8 mouse cellular contexts compared by ENCODE assay signal in genomic region chr12:33110894-33111471, GRCm38 (mm10). TPM values are rescaled to one million over a fixed set of nuclear protein-coding genes. Genes with fewer than 3 reads are reported as not detected.
DNase-seq lines count a peak whose midpoint lies in the region; ATAC-seq and TF ChIP-seq lines count a peak whose summit lies in the region.

No protein-coding gene starts in this region.

- H3K27me3 ChIP-seq in liver, embryonic 12.5 days (replicated peaks): no peaks in the 10 kb centered on the region
- no peaks in the 10 kb centered on the region for H3K27me3 ChIP-seq in liver, embryonic 11.5 days (replicated peaks; ENCODE audit: control insufficient read depth, insufficient read depth, low read length)
- H3K27me3 ChIP-seq in embryonic facial prominence, embryonic 11.5 days (ENCODE audit: control insufficient read depth, insufficient read depth, low read length): no peaks in the 10 kb centered on the region
- H3K27me3 ChIP-seq in heart, embryonic 15.5 days: no peaks in the 10 kb centered on the region
- H3K27me3 ChIP-seq in kidney, embryonic 16.5 days (ENCODE audit: insufficient read depth, low read length): no peaks in the 10 kb centered on the region

- no peak overlapping the region for H3K4me2 ChIP-seq in liver, embryonic 12.5 days
- no peak overlapping the region for H3K4me2 ChIP-seq in liver, embryonic 11.5 days
- H3K4me2 ChIP-seq in embryonic facial prominence, embryonic 11.5 days (ENCODE audit: low read depth, low read length): no peak overlapping the region
- H3K4me2 ChIP-seq in heart, embryonic 15.5 days: peak overlapping the region; percentile 14
- peak overlapping the region; percentile 29 for H3K4me2 ChIP-seq in kidney, embryonic 16.5 days (replicated peaks; ENCODE audit: low read depth, low read length)

- 0 out of 2 replicates have a peak, but pooled peaks cover 5% of the 10 kb centered on the region for H3K4me1 ChIP-seq in liver, embryonic 12.5 days
- no peaks in the 10 kb centered on the region for H3K4me1 ChIP-seq in liver, embryonic 11.5 days (replicated peaks; ENCODE audit: control insufficient read depth, insufficient read depth, low read length)
- no peaks in the 10 kb centered on the region for H3K4me1 ChIP-seq in embryonic facial prominence, embryonic 11.5 days (ENCODE audit: control insufficient read depth, insufficient read depth, low read length)
- peaks cover 13% of the 10 kb centered on the region for H3K4me1 ChIP-seq in heart, embryonic 15.5 days (replicated peaks)
- peaks cover 11% of the 10 kb centered on the region for H3K4me1 ChIP-seq in kidney, embryonic 16.5 days (ENCODE audit: insufficient read depth, low read length)
- H3K4me1 ChIP-seq in lung, adult 2 months (ENCODE audit: control insufficient read depth, insufficient read depth, low read length): peaks cover 5% of the 10 kb centered on the region

- no peak for DNase-seq in liver, embryonic 11.5 days (ENCODE audit: low spot score)
- DNase-seq in embryonic facial prominence, embryonic 11.5 days (ENCODE audit: low spot score): peak; percentile 75
- peak; percentile 37 for DNase-seq in lung, adult 2 months
- DNase-seq in retina, postnatal 7 days (ENCODE audit: low read depth, low spot score): peak; percentile 25
- no peak for DNase-seq in thymus, postnatal 10 days (ENCODE audit: low spot score in 2 of 2)

- peak overlapping the region; percentile 27; the same call in 1 of the 2 replicates for H3K27ac ChIP-seq in liver, embryonic 12.5 days
- H3K27ac ChIP-seq in liver, embryonic 11.5 days (ENCODE audit: low read depth, low read length): no peak overlapping the region
- H3K27ac ChIP-seq in embryonic facial prominence, embryonic 11.5 days (replicated peaks; ENCODE audit: low read depth, low read length): 0 out of 2 replicates have a peak overlapping the region, but pooled peaks have one; percentile 7
- peak overlapping the region; percentile 71 for H3K27ac ChIP-seq in heart, embryonic 15.5 days
- H3K27ac ChIP-seq in kidney, embryonic 16.5 days (ENCODE audit: low read length): peak overlapping the region; percentile 85

- TF ChIP-seq POLR2A in lung, adult 2 months (IDR thresholded peaks at IDR 0.05; ENCODE audit: borderline replicate concordance, extremely low read depth, low read depth, low read length): no peak; the same call in 1 of the 2 replicates

- H3K9me3 ChIP-seq in liver, embryonic 12.5 days (replicated peaks): no peaks in the 10 kb centered on the region
- no peaks in the 10 kb centered on the region for H3K9me3 ChIP-seq in liver, embryonic 11.5 days (ENCODE audit: control insufficient read depth, low read length)
- H3K9me3 ChIP-seq in embryonic facial prominence, embryonic 11.5 days (replicated peaks; ENCODE audit: control insufficient read depth, low read length): no peaks in the 10 kb centered on the region
- H3K9me3 ChIP-seq in heart, embryonic 15.5 days (replicated peaks): no peaks in the 10 kb centered on the region
- no peaks in the 10 kb centered on the region for H3K9me3 ChIP-seq in kidney, embryonic 16.5 days (ENCODE audit: low read length)

- no peak overlapping the region for H3K9ac ChIP-seq in liver, embryonic 12.5 days
- H3K9ac ChIP-seq in liver, embryonic 11.5 days (ENCODE audit: low read depth, low read length): no peak overlapping the region
- H3K9ac ChIP-seq in embryonic facial prominence, embryonic 11.5 days (replicated peaks; ENCODE audit: low read length): no peak overlapping the region
- H3K9ac ChIP-seq in heart, embryonic 15.5 days: no peak overlapping the region
- no peak overlapping the region for H3K9ac ChIP-seq in kidney, embryonic 16.5 days (replicated peaks; ENCODE audit: low read length)

- H3K36me3 ChIP-seq in liver, embryonic 12.5 days: no peaks in the 10 kb centered on the region
- H3K36me3 ChIP-seq in liver, embryonic 11.5 days (ENCODE audit: control insufficient read depth, insufficient read depth, low read length): no peaks in the 10 kb centered on the region
- H3K36me3 ChIP-seq in embryonic facial prominence, embryonic 11.5 days (replicated peaks; ENCODE audit: control insufficient read depth, insufficient read depth, low read depth, low read length): no peaks in the 10 kb centered on the region
- H3K36me3 ChIP-seq in heart, embryonic 15.5 days: no peaks in the 10 kb centered on the region
- H3K36me3 ChIP-seq in kidney, embryonic 16.5 days (ENCODE audit: insufficient read depth, low read length): no peaks in the 10 kb centered on the region

- WGBS in liver, embryonic 12.5 days (ENCODE audit: insufficient replicate concordance): 32% methylated on average over 14 of the region's 14 CpGs
- WGBS in liver, embryonic 11.5 days: 50% methylated on average over 14 of the region's 14 CpGs
- WGBS in embryonic facial prominence, embryonic 11.5 days: 13% methylated on average over 14 of the region's 14 CpGs
- WGBS in heart, embryonic 15.5 days: 20% methylated on average over 14 of the region's 14 CpGs
- 26% methylated on average over 14 of the region's 14 CpGs for WGBS in kidney, embryonic 16.5 days
- 8% methylated on average over 14 of the region's 14 CpGs for WGBS in lung, adult 2 months

- TF ChIP-seq CTCF in lung, adult 2 months (IDR thresholded peaks at IDR 0.05; ENCODE audit: insufficient read depth, low read length): no peak

- no peak for ATAC-seq in liver, embryonic 12.5 days
- no peak for ATAC-seq in liver, embryonic 11.5 days (replicated peaks; ENCODE audit: low FRiP score)
- no peak for ATAC-seq in embryonic facial prominence, embryonic 11.5 days (replicated peaks; ENCODE audit: insufficient number of reproducible peaks, low FRiP score, low TSS enrichment, low read depth)
- no peak for ATAC-seq in heart, embryonic 15.5 days (replicated peaks; ENCODE audit: insufficient number of reproducible peaks, insufficient read depth, low FRiP score, low read depth)
- peak; percentile 67; the same call in 1 of the 2 replicates for ATAC-seq in kidney, embryonic 16.5 days (ENCODE audit: low FRiP score, low TSS enrichment)

- H3K4me3 ChIP-seq in liver, embryonic 12.5 days: no peak overlapping the region
- no peak overlapping the region for H3K4me3 ChIP-seq in liver, embryonic 11.5 days (ENCODE audit: low read depth, low read length)
- H3K4me3 ChIP-seq in embryonic facial prominence, embryonic 11.5 days (ENCODE audit: low read depth, low read length): no peak overlapping the region
- H3K4me3 ChIP-seq in heart, embryonic 15.5 days: no peak overlapping the region
- H3K4me3 ChIP-seq in kidney, embryonic 16.5 days (ENCODE audit: low read length): no peak overlapping the region
- H3K4me3 ChIP-seq in lung, adult 2 months (replicated peaks; ENCODE audit: extremely low read depth, low read depth, low read length): no peak overlapping the region

RNA-seq across cellular contexts. Expression of gene Cdhr3, which starts 18.3 kb away (rescaled TPM):
- polyA plus RNA-seq in liver, embryonic 12.5 days (2016; fragmentation: Nextera tagmentation; extraction: Ambion mirVana): not detected in 2 replicates
- polyA plus RNA-seq in liver, embryonic 11.5 days (2014; fragmentation: Nextera tagmentation; extraction: Ambion mirVana): not detected in 2 replicates
- polyA plus RNA-seq in embryonic facial prominence, embryonic 11.5 days (2014; fragmentation: Nextera tagmentation; extraction: Ambion mirVana): not detected in 2 replicates
- polyA plus RNA-seq in heart, embryonic 15.5 days (2015; fragmentation: Nextera tagmentation; extraction: Ambion mirVana): 0.25 and 0.37 TPM in 2 replicates
- 0.05 TPM in 1 of 2 replicates, not detected in the other for polyA plus RNA-seq in kidney, embryonic 16.5 days (2015; fragmentation: Nextera tagmentation; extraction: Ambion mirVana)
- polyA plus RNA-seq in lung, adult 2 months (2012; rRNA removed): 14.5 and 18.5 TPM in 2 replicates

RNA-seq across cellular contexts. Expression of gene Atxn7l1, which starts 36.5 kb away (rescaled TPM):
- 16.9 and 17.1 TPM in 2 replicates for polyA plus RNA-seq in liver, embryonic 12.5 days (2016; fragmentation: Nextera tagmentation; extraction: Ambion mirVana)
- 28.5 and 28.9 TPM in 2 replicates for polyA plus RNA-seq in liver, embryonic 11.5 days (2014; fragmentation: Nextera tagmentation; extraction: Ambion mirVana)
- polyA plus RNA-seq in embryonic facial prominence, embryonic 11.5 days (2014; fragmentation: Nextera tagmentation; extraction: Ambion mirVana): 17.7 and 18.9 TPM in 2 replicates
- 7.8 and 10.2 TPM in 2 replicates for polyA plus RNA-seq in heart, embryonic 15.5 days (2015; fragmentation: Nextera tagmentation; extraction: Ambion mirVana)
- polyA plus RNA-seq in kidney, embryonic 16.5 days (2015; fragmentation: Nextera tagmentation; extraction: Ambion mirVana): 9.9 and 15.4 TPM in 2 replicates
- 43.5 and 47.8 TPM in 2 replicates for polyA plus RNA-seq in lung, adult 2 months (2012; rRNA removed)

Comparison
In these comparisons a context has a peak if more than half of its experiments do, and no peak if none do; other contexts are left out.
1. H3K4me2 ChIP-seq: peak in heart, embryonic 15.5 days (single experiment) and kidney, embryonic 16.5 days (single experiment); none in liver, embryonic 12.5 days (single experiment), liver, embryonic 11.5 days (single experiment) and embryonic facial prominence, embryonic 11.5 days (single experiment).
2. DNase-seq: peak in embryonic facial prominence, embryonic 11.5 days (single experiment), lung, adult 2 months (single experiment) and retina, postnatal 7 days (single experiment); none in liver, embryonic 11.5 days (single experiment) and thymus, postnatal 10 days (0 of 2).
3. RNA of gene Cdhr3, which starts 18.3 kb away (polyA plus RNA-seq): 14.5 to 18.5 TPM in lung, adult 2 months; 0.25 to 0.37 TPM in heart, embryonic 15.5 days, not detected in liver, embryonic 12.5 days, not detected in liver, embryonic 11.5 days, 0.05 TPM in kidney, embryonic 16.5 days and not detected in embryonic facial prominence, embryonic 11.5 days; every median in the first group is over 10 times any median in the second.